Mouse (Mus musculus): ENCODE results near the gene M1ap. TPM values are rescaled to one million over a fixed set of nuclear protein-coding genes. Genes with fewer than 3 reads are reported as not detected.

The M1ap gene
- total and polyA plus RNA-seq, 3 experiments = 6.2 to 6.3 TPM; not detected in 1

DNA sequence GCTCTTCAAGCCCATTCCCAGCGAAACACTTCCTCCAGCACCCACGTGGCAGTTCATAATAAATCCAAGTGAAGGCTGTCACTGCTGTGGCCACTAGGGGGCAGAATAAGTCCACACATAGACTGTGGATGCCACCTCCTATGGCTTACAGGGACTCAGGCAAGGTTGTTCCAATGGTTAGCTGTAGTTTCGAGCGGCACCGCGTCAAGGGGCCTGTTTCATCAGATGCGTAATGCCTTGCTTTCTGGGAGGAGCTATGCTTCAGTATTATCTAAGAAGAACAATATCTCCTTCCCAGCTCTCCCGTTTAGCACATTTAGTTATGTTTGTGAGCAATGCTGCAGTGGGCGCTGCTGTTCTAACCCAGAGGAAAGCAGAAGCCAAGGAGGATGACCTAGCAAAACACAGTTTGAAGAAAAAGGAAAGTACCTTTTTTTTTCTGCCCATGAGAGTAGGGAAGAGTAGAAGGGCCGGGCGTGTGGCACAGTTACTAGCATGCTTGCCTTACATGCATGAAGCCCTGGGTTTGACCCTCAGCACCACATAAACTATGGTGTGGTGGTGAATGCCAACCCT is 50.1 kb downstream of the M1ap start:
- Histone ChIP-seq H3K4me3 (ENCODE audit: control insufficient read depth in 1 of 2, insufficient read depth in 1 of 2, low read depth in 2 of 2, low read length in 2 of 2) (peak overlapping the region; percentile 14 to 29), H3K9me3 (replicated peaks; ENCODE audit: insufficient read depth, low read length) (no peaks in the 10 kb centered on the region), H3K36me3 (ENCODE audit: control insufficient read depth in 1 of 2, insufficient read depth in 2 of 2, low read length in 2 of 2) (peaks cover 0 to 12% of the 10 kb centered on the region in 2 experiments; a peak in 2 of 4 replicates), H3K9ac (ENCODE audit: control insufficient read depth, low read depth, low read length, poor library complexity, severe bottlenecking) (peak overlapping the region; percentile 69), H3K4me1 (ENCODE audit: control insufficient read depth in 1 of 2, insufficient read depth in 2 of 2, low read length in 2 of 2) (peaks cover 0 to 13% of the 10 kb centered on the region in 2 experiments; a peak in 3 of 4 replicates), H3K79me2 (ENCODE audit: control insufficient read depth, insufficient read depth, low read length, poor library complexity) (no peaks in the 10 kb centered on the region), H3K27me3 (ENCODE audit: control insufficient read depth in 1 of 2, insufficient read depth in 2 of 2, low read length in 2 of 2) (peaks cover under 1 to 2% of the 10 kb centered on the region in 2 experiments; a peak in 3 of 4 replicates), H3K27ac (ENCODE audit: control insufficient read depth, low read depth, low read length) (peak overlapping the region; percentile 92)
- DNase-seq (ENCODE audit: low read depth, low spot score) = peak; percentile 99
- TF ChIP-seq CHD1 (IDR thresholded peaks at IDR 0.05; ENCODE audit: low read depth, low read length) = no peak
- peak; percentile 99 for TF ChIP-seq MXI1 (IDR thresholded peaks at IDR 0.05; ENCODE audit: low read depth, low read length)
- TF ChIP-seq CHD2 (IDR thresholded peaks at IDR 0.05; ENCODE audit: low read length) = no peak
- no peak; a peak in 1 of 4 replicates for TF ChIP-seq USF2 (IDR thresholded peaks at IDR 0.05; ENCODE audit: borderline replicate concordance in 1 of 2, insufficient read depth in 1 of 2, low read depth in 1 of 2, low read length in 2 of 2)
- no peak for TF ChIP-seq UBTF (IDR thresholded peaks at IDR 0.05; ENCODE audit: borderline replicate concordance, insufficient read depth, low read depth, low read length)
- TF ChIP-seq ZMIZ1 (IDR thresholded peaks at IDR 0.05; ENCODE audit: low read depth, low read length) = peak; percentile 45; the same call in 1 of the 2 replicates
- TF ChIP-seq JUND (IDR thresholded peaks at IDR 0.05; ENCODE audit: low read depth, low read length) = peak; percentile 79
- peak; percentile 55; the same call in 1 of the 2 replicates for TF ChIP-seq POLR2AphosphoS2 (IDR thresholded peaks at IDR 0.05; ENCODE audit: low read length)
- peak; percentile 99 for TF ChIP-seq SIN3A (IDR thresholded peaks at IDR 0.05; ENCODE audit: low read length)
- peak; percentile 80 for TF ChIP-seq USF1 (IDR thresholded peaks at IDR 0.05; ENCODE audit: low read depth, low read length)
- TF ChIP-seq POLR2AphosphoS5 (IDR thresholded peaks at IDR 0.05; ENCODE audit: borderline replicate concordance, low read depth, low read length) = no peak
- peak; percentile 91 for TF ChIP-seq ZC3H11A (IDR thresholded peaks at IDR 0.05; ENCODE audit: low read depth, low read length)
- TF ChIP-seq MAFK (IDR thresholded peaks at IDR 0.05; ENCODE audit: borderline replicate concordance, low read depth, low read length) = peak; percentile 69; the same call in 1 of the 2 replicates
- TF ChIP-seq KAT2A (conservative IDR thresholded peaks at IDR 0.05; ENCODE audit: low read depth, low read length) = peak; percentile 39; the same call in 1 of the 2 replicates
- TF ChIP-seq TBP (IDR thresholded peaks at IDR 0.05; ENCODE audit: low read depth, low read length) = peak; percentile 87
- TF ChIP-seq E2F4 (IDR thresholded peaks at IDR 0.05; ENCODE audit: borderline replicate concordance, low read depth, low read length) = no peak; the same call in 1 of the 2 replicates
- peak; percentile 41; the same call in 1 of the 2 replicates for TF ChIP-seq TAL1 (IDR thresholded peaks at IDR 0.05; ENCODE audit: low read length)
- TF ChIP-seq MYB (IDR thresholded peaks at IDR 0.05; ENCODE audit: low read depth, low read length) = 0 out of 2 replicates have a peak, but pooled peaks have one; percentile 1
- TF ChIP-seq RAD21 (IDR thresholded peaks at IDR 0.05; ENCODE audit: low read depth, low read length) = peak; percentile 95
- TF ChIP-seq EP300 (IDR thresholded peaks at IDR 0.05; ENCODE audit: low read depth in 1 of 2, low read length in 2 of 2) = peak; percentile 36 to 72; a peak in 2 of 4 replicates
- TF ChIP-seq NELFE (IDR thresholded peaks at IDR 0.05; ENCODE audit: low read depth, low read length) = peak; percentile 66
- TF ChIP-seq CTCF (IDR thresholded peaks at IDR 0.05 in 2 of 3, conservative IDR thresholded peaks at IDR 0.05 in 1 of 3; ENCODE audit: control insufficient read depth in 1 of 3, insufficient read depth in 1 of 3, low read depth in 2 of 3, low read length in 3 of 3, poor library complexity in 1 of 3, severe bottlenecking in 1 of 3) = peak; percentile 83 to 93 (median 87)
- peak; percentile 71; the same call in 1 of the 2 replicates for TF ChIP-seq GABPA (IDR thresholded peaks at IDR 0.05; ENCODE audit: low read depth, low read length)
- peak; percentile 10; the same call in 1 of the 2 replicates for TF ChIP-seq ZKSCAN1 (IDR thresholded peaks at IDR 0.05; ENCODE audit: low read depth, low read length)
- TF ChIP-seq MAZ (IDR thresholded peaks at IDR 0.05; ENCODE audit: low read depth, low read length) = peak; percentile 87; the same call in 1 of the 2 replicates
- peak; percentile 5; the same call in 1 of the 2 replicates for TF ChIP-seq ELF1 (IDR thresholded peaks at IDR 0.05; ENCODE audit: low read depth, low read length)
- TF ChIP-seq BHLHE40 (IDR thresholded peaks at IDR 0.05; ENCODE audit: borderline replicate concordance, low read depth, low read length) = peak; percentile 58
- peak; percentile 94 for TF ChIP-seq ZNF384 (IDR thresholded peaks at IDR 0.05; ENCODE audit: low read depth, low read length)
- TF ChIP-seq GATA1 (IDR thresholded peaks at IDR 0.05; ENCODE audit: low read depth, low read length) = peak; percentile 76
- 0 out of 2 replicates have a peak, but pooled peaks have one; percentile 55 for TF ChIP-seq RCOR1 (IDR thresholded peaks at IDR 0.05; ENCODE audit: low read depth, low read length)
- TF ChIP-seq MYC (IDR thresholded peaks at IDR 0.05; ENCODE audit: low read depth, low read length) = peak; percentile 100
- TF ChIP-seq HCFC1 (IDR thresholded peaks at IDR 0.05; ENCODE audit: low read depth, low read length) = peak; percentile 75
- peak; percentile 86 for TF ChIP-seq ETS1 (IDR thresholded peaks at IDR 0.05; ENCODE audit: low read depth, low read length)
- no peak for TF ChIP-seq MEF2A (IDR thresholded peaks at IDR 0.05; ENCODE audit: extremely low read depth, insufficient replicate concordance, low read depth, low read length, poor library complexity, severe bottlenecking)
- TF ChIP-seq TCF12 (IDR thresholded peaks at IDR 0.05; ENCODE audit: low read depth, low read length) = peak; percentile 62

Measured in MEL (cell line).